Comparison of ENCODE assay signal across 8 mouse cellular contexts in genomic region chr13:64161916-64162611, GRCm38 (mm10). TPM values are rescaled to one million over a fixed set of nuclear protein-coding genes. Genes with fewer than 3 reads are reported as not detected.
DNase-seq lines count a peak whose midpoint lies in the region; ATAC-seq and TF ChIP-seq lines count a peak whose summit lies in the region.

No protein-coding gene starts in this region.

- peak overlapping the region; percentile 82 for H3K4me3 ChIP-seq in gastrocnemius, adult 2 months
- H3K4me3 ChIP-seq in thymus, adult 2 months (ENCODE audit: control insufficient read depth, insufficient read depth, low read length) = peak overlapping the region; percentile 58
- peak overlapping the region; percentile 73 to 84 for H3K4me3 ChIP-seq in heart, embryonic 14.5 days (ENCODE audit: control insufficient read depth in 1 of 2, insufficient read depth in 1 of 2, low read depth in 1 of 2, low read length in 2 of 2)
- peak overlapping the region; percentile 82 for H3K4me3 ChIP-seq in liver, embryonic 12.5 days

- intact Hi-C loops in gastrocnemius, adult 2 months (cut with DNase I) = loop anchor here (5.0 kb wide), 1 partner anchor 270 kb away; the partner anchor contains the start of gene Cdk20

- no peak for DNase-seq in gastrocnemius, adult 2 months
- no peak for DNase-seq in gastrocnemius, adult 18-20 months (ENCODE audit: low spot score)
- peak; percentile 46 for DNase-seq in thymus, adult 2 months
- DNase-seq in thymus, postnatal 0 days (ENCODE audit: low spot score) = no peak
- peak; percentile 64 for DNase-seq in right cerebral cortex, postnatal 14 days
- no peak for DNase-seq in adrenal gland, postnatal 36 days

- no peaks in the 10 kb centered on the region; the same call in 1 of the 2 replicates for H3K9me3 ChIP-seq in heart, embryonic 14.5 days (ENCODE audit: control insufficient read depth, low read length)
- H3K9me3 ChIP-seq in liver, embryonic 12.5 days (replicated peaks) = no peaks in the 10 kb centered on the region

- TF ChIP-seq CTCF in gastrocnemius, adult 2 months (IDR thresholded peaks at IDR 0.05) = no peak
- no peak for TF ChIP-seq CTCF in thymus, adult 2 months (IDR thresholded peaks at IDR 0.05; ENCODE audit: borderline replicate concordance, control insufficient read depth, extremely low read depth, insufficient read depth, low read length, poor library complexity)

- WGBS in thymus, adult 2 months = under 1% methylated on average over 71 of the region's 71 CpGs
- WGBS in heart, embryonic 14.5 days = under 1% methylated on average over 65 of the region's 71 CpGs
- 1% methylated on average over 71 of the region's 71 CpGs for WGBS in liver, embryonic 12.5 days (ENCODE audit: insufficient replicate concordance)

- peak; percentile 58 for ATAC-seq in heart, embryonic 14.5 days (ENCODE audit: insufficient number of reproducible peaks, insufficient read depth, low FRiP score, low read depth)
- peak; percentile 66 for ATAC-seq in liver, embryonic 12.5 days

- peak; percentile 10; the same call in 1 of the 2 replicates for TF ChIP-seq POLR2A in thymus, adult 2 months (IDR thresholded peaks at IDR 0.05; ENCODE audit: control insufficient read depth, extremely low read depth, insufficient read depth, low read length, poor library complexity)

- H3K27ac ChIP-seq in gastrocnemius, adult 2 months = peak overlapping the region; percentile 89
- no peak overlapping the region for H3K27ac ChIP-seq in thymus, adult 2 months (ENCODE audit: control insufficient read depth, insufficient read depth, low read length)
- peak overlapping the region; percentile 79 to 89 for H3K27ac ChIP-seq in heart, embryonic 14.5 days (replicated peaks in 1 of 2; ENCODE audit: control insufficient read depth in 1 of 2, insufficient read depth in 1 of 2, low read depth in 2 of 2, low read length in 2 of 2)
- H3K27ac ChIP-seq in liver, embryonic 12.5 days = peak overlapping the region; percentile 77

- H3K27me3 ChIP-seq in thymus, adult 2 months (ENCODE audit: control insufficient read depth, insufficient read depth, low read length) = no peaks in the 10 kb centered on the region
- H3K27me3 ChIP-seq in heart, embryonic 14.5 days (ENCODE audit: control insufficient read depth, insufficient read depth, low read length) = no peaks in the 10 kb centered on the region
- H3K27me3 ChIP-seq in liver, embryonic 12.5 days (replicated peaks) = peaks cover 32% of the 10 kb centered on the region

- H3K4me1 ChIP-seq in thymus, adult 2 months (replicated peaks; ENCODE audit: control insufficient read depth, insufficient read depth, low read length) = peaks cover 15% of the 10 kb centered on the region
- H3K4me1 ChIP-seq in heart, embryonic 14.5 days (ENCODE audit: control insufficient read depth in 2 of 2, insufficient read depth in 2 of 2, low read length in 2 of 2) = peaks cover 6 to 12% of the 10 kb centered on the region in 2 experiments; a peak in 2 of 4 replicates
- H3K4me1 ChIP-seq in liver, embryonic 12.5 days = peaks cover 28% of the 10 kb centered on the region

- peak overlapping the region; percentile 89 for H3K4me2 ChIP-seq in heart, embryonic 14.5 days (ENCODE audit: low read length)
- peak overlapping the region; percentile 100 for H3K4me2 ChIP-seq in liver, embryonic 12.5 days

- peak overlapping the region; percentile 82 for H3K9ac ChIP-seq in heart, embryonic 14.5 days (ENCODE audit: low read length)
- peak overlapping the region; percentile 88 for H3K9ac ChIP-seq in liver, embryonic 12.5 days

- H3K36me3 ChIP-seq in thymus, adult 2 months (ENCODE audit: control insufficient read depth, insufficient read depth, low read length) = no peaks in the 10 kb centered on the region
- peaks cover 3% of the 10 kb centered on the region; the same call in 1 of the 2 replicates for H3K36me3 ChIP-seq in heart, embryonic 14.5 days (ENCODE audit: control insufficient read depth, insufficient read depth, low read length)
- no peaks in the 10 kb centered on the region for H3K36me3 ChIP-seq in liver, embryonic 12.5 days

RNA-seq across cellular contexts. Expression of gene Habp4, which starts 0.4 kb away (rescaled TPM):
- total RNA-seq in gastrocnemius, adult 2 months (2021) = 10 to 100 TPM; 22.2 to 24.8 TPM
- total RNA-seq in gastrocnemius, adult 18-20 months (2021) = 10 to 100 TPM; 25.1 to 28.4 TPM
- polyA plus RNA-seq in thymus, adult 2 months (2012; rRNA removed) = 7.2 and 10.8 TPM in 2 replicates
- 6.5 and 6.9 TPM in 2 replicates for polyA plus RNA-seq in thymus, postnatal 0 days (2015; fragmentation: Nextera tagmentation; extraction: Ambion mirVana)
- 70.9 and 72.4 TPM in 2 replicates for polyA plus RNA-seq in heart, embryonic 14.5 days (2014; fragmentation: Nextera tagmentation; extraction: Ambion mirVana)
- polyA plus RNA-seq in liver, embryonic 12.5 days (2016; fragmentation: Nextera tagmentation; extraction: Ambion mirVana) = 14.0 TPM in 2 replicates
- 10 to 100 TPM; 25.8 to 27.3 TPM for total RNA-seq in adrenal gland, postnatal 36 days (2021)

RNA-seq across cellular contexts. Expression of gene Zfp367, which starts 9.1 kb away (rescaled TPM):
- total RNA-seq in gastrocnemius, adult 2 months (2021) = 10 to 100 TPM; 19.1 to 23.8 TPM
- total RNA-seq in gastrocnemius, adult 18-20 months (2021) = 10 to 100 TPM; 33.2 to 34.5 TPM
- 13.3 and 16.2 TPM in 2 replicates for polyA plus RNA-seq in thymus, adult 2 months (2012; rRNA removed)
- polyA plus RNA-seq in thymus, postnatal 0 days (2015; fragmentation: Nextera tagmentation; extraction: Ambion mirVana) = 22.0 and 24.0 TPM in 2 replicates
- 28.1 and 30.2 TPM in 2 replicates for polyA plus RNA-seq in heart, embryonic 14.5 days (2014; fragmentation: Nextera tagmentation; extraction: Ambion mirVana)
- 26.1 and 27.2 TPM in 2 replicates for polyA plus RNA-seq in liver, embryonic 12.5 days (2016; fragmentation: Nextera tagmentation; extraction: Ambion mirVana)
- total RNA-seq in adrenal gland, postnatal 36 days (2021) = 10 to 100 TPM; 23.7 to 32.5 TPM

RNA-seq across cellular contexts. Expression of gene Slc35d2, which starts 32.9 kb away (rescaled TPM):
- total RNA-seq in gastrocnemius, adult 2 months (2021) = under 1 TPM; 0.84 to 0.89 TPM
- under 1 TPM; 0.50 to 0.66 TPM for total RNA-seq in gastrocnemius, adult 18-20 months (2021)
- polyA plus RNA-seq in thymus, adult 2 months (2012; rRNA removed) = 2.7 and 6.0 TPM in 2 replicates
- polyA plus RNA-seq in thymus, postnatal 0 days (2015; fragmentation: Nextera tagmentation; extraction: Ambion mirVana) = 3.1 and 3.8 TPM in 2 replicates
- polyA plus RNA-seq in heart, embryonic 14.5 days (2014; fragmentation: Nextera tagmentation; extraction: Ambion mirVana) = 6.1 and 7.7 TPM in 2 replicates
- polyA plus RNA-seq in liver, embryonic 12.5 days (2016; fragmentation: Nextera tagmentation; extraction: Ambion mirVana) = 3.0 and 3.6 TPM in 2 replicates
- total RNA-seq in adrenal gland, postnatal 36 days (2021) = 1 to 10 TPM; 5.9 to 7.8 TPM

Comparison
In these comparisons a context has a peak if more than half of its experiments do, and no peak if none do; other contexts are left out.
1. DNase-seq: peak in thymus, adult 2 months (single experiment) and right cerebral cortex, postnatal 14 days (single experiment); none in gastrocnemius, adult 2 months (single experiment), gastrocnemius, adult 18-20 months (single experiment), thymus, postnatal 0 days (single experiment) and adrenal gland, postnatal 36 days (0 of 2).
2. Peak in every context shown above with its lines, with median percentiles within 50 percentile points of each other: H3K4me3 ChIP-seq.